Mouse (Mus musculus): ENCODE measurements around the gene Ifna2. TPM values are rescaled to one million over a fixed set of nuclear protein-coding genes. Genes with fewer than 3 reads are reported as not detected.

Gene Ifna2
- polyA plus RNA-seq, 1 experiment = not detected

DNA sequence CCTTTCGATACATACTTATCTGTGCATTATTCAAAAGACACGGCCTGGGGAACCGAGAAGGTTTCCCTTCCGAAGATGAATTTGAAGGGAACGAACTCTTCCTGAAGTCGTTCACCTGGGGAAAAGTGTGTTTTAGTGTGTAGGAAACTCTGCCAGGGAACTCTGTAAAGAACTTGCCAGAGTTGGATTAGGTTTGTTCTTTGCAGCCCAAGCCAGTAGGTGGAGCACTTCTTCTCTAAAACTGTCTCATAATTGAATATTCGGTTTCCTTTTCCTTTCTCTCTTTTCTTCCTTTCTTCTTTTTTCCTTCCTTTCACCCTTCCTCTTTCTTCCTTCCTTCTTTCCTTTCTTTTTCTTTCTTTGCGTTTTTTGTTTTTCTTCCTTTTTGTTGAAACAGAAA, 3.4 kb downstream of the Ifna2 start:
- H3K27ac ChIP-seq (ENCODE audit: insufficient read depth, low read depth, low read length) = no peak overlapping the region
- TF ChIP-seq CTCF (IDR thresholded peaks at IDR 0.05; ENCODE audit: low read depth, low read length) = no peak
- TF ChIP-seq POLR2A (IDR thresholded peaks at IDR 0.05; ENCODE audit: borderline replicate concordance, low read depth, low read length) = no peak
- H3K4me3 ChIP-seq (ENCODE audit: insufficient read depth, low read length) = no peak overlapping the region
- H3K4me1 ChIP-seq (ENCODE audit: control insufficient read depth, insufficient read depth, low read length) = no peaks in the 10 kb centered on the region

GRCm38 (mm10) chr4:88676824-88677223, 6.9 kb downstream of the Ifna2 start, which contains the start of gene Ifna16:
Ifna16 (minus strand) TSS chr4:88676924.
- TF ChIP-seq CTCF (IDR thresholded peaks at IDR 0.05; ENCODE audit: low read depth, low read length) (no peak), POLR2A (IDR thresholded peaks at IDR 0.05; ENCODE audit: borderline replicate concordance, low read depth, low read length) (no peak)
- no peak within 1 kb of the TSS for H3K27ac ChIP-seq (ENCODE audit: insufficient read depth, low read depth, low read length)
- no peak within 1 kb of the TSS for H3K4me3 ChIP-seq (ENCODE audit: insufficient read depth, low read length)
- no peaks in the 10 kb centered on the region for H3K4me1 ChIP-seq (ENCODE audit: control insufficient read depth, insufficient read depth, low read length)

- no peak overlapping the region for H3K4me3 ChIP-seq (ENCODE audit: insufficient read depth, low read length)
- H3K4me1 ChIP-seq (ENCODE audit: control insufficient read depth, insufficient read depth, low read length) = no peaks in the 10 kb centered on the region
- TF ChIP-seq POLR2A (IDR thresholded peaks at IDR 0.05; ENCODE audit: borderline replicate concordance, low read depth, low read length) = no peak
- TF ChIP-seq CTCF (IDR thresholded peaks at IDR 0.05; ENCODE audit: low read depth, low read length) = no peak
Observed at GRCm38 (mm10) chr4:88655461-88655860, 28.3 kb downstream of the Ifna2 start.

DNA sequence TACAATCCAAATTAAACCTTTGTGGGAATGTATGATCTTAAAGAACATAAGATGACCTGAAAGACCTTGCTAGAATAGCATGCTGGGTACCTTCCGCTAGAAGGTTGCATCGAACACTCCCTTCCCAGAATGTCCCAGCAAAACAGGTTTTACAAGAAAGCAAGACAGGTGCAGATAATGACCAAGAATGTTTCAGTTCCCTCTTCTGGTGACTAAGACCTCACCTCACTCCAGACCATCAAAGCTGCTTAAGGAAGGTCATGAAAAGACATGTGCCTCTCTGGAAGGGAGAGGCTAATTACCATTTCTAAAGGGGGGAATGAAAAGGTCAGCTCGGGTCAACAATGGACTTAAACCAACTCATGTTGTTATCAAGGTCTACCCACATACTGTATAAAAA, 30.1 kb downstream of the Ifna2 start:
- no peaks in the 10 kb centered on the region for H3K4me1 ChIP-seq (ENCODE audit: control insufficient read depth, insufficient read depth, low read length)
- no peak for TF ChIP-seq POLR2A (IDR thresholded peaks at IDR 0.05; ENCODE audit: borderline replicate concordance, low read depth, low read length)
- TF ChIP-seq CTCF (IDR thresholded peaks at IDR 0.05; ENCODE audit: low read depth, low read length) = no peak
- H3K4me3 ChIP-seq (ENCODE audit: insufficient read depth, low read length) = no peak overlapping the region
- H3K27ac ChIP-seq (ENCODE audit: insufficient read depth, low read depth, low read length) = no peak overlapping the region

More at GRCm38 (mm10) chr4:88655461-88655860, 28.3 kb downstream of the Ifna2 start:
- no peak overlapping the region for H3K27ac ChIP-seq (ENCODE audit: insufficient read depth, low read depth, low read length)

DNA sequence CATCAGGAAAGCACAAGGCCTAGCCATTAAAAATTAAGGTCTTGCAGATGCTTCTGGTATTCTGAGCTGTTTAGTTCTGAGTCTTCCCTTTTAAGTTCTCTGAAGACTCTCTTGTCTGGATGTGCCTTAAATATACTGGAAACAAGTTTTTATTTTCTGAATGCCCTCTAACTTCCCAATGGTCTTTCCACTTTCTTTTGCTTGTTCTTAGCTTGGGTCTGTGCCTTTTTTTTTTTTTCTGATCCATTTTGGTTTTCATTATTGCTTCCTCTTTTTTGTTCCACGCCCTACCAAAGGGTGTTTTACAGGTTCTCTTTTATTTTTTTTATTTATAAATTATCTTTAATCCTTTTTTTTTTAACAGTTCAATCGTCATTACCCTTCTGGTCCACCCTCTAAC, 39.4 kb downstream of the Ifna2 start, which contains the start of gene Ifna13:
Gene Ifna13 (minus strand): TSS at position 101 of the 400 bp plus-strand sequence.
- Histone ChIP-seq H3K4me1 (ENCODE audit: control insufficient read depth, insufficient read depth, low read length) (no peaks in the 10 kb centered on the region), H3K27ac (ENCODE audit: insufficient read depth, low read depth, low read length) (no peak within 1 kb of the TSS), H3K4me3 (ENCODE audit: insufficient read depth, low read length) (no peak within 1 kb of the TSS)
- TF ChIP-seq POLR2A (IDR thresholded peaks at IDR 0.05; ENCODE audit: borderline replicate concordance, low read depth, low read length) = no peak
- TF ChIP-seq CTCF (IDR thresholded peaks at IDR 0.05; ENCODE audit: low read depth, low read length) = no peak

DNA sequence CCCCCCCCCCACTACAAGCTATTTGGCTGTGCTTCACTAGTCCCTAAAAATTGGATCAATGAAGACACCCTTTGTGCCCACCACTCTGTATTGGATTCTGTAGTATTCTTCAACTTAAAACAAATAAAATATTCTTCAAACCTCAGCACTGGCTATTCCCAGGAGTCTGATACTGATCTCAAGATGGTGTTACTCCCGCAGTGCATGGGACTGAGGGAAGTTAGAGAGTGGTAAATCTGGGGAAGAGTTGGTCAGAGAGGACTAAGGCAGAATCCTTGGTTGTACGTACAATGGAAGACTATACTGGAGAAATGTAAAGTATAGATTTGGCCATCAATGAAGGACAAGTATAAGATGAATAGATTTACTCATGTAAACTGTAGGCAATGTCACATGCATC, 41.2 kb downstream of the Ifna2 start:
- no peak overlapping the region for H3K4me3 ChIP-seq (ENCODE audit: insufficient read depth, low read length)
- H3K4me1 ChIP-seq (ENCODE audit: control insufficient read depth, insufficient read depth, low read length) = no peaks in the 10 kb centered on the region
- H3K27ac ChIP-seq (ENCODE audit: insufficient read depth, low read depth, low read length) = no peak overlapping the region
- no peak for TF ChIP-seq CTCF (IDR thresholded peaks at IDR 0.05; ENCODE audit: low read depth, low read length)
- TF ChIP-seq POLR2A (IDR thresholded peaks at IDR 0.05; ENCODE audit: borderline replicate concordance, low read depth, low read length) = no peak

DNA sequence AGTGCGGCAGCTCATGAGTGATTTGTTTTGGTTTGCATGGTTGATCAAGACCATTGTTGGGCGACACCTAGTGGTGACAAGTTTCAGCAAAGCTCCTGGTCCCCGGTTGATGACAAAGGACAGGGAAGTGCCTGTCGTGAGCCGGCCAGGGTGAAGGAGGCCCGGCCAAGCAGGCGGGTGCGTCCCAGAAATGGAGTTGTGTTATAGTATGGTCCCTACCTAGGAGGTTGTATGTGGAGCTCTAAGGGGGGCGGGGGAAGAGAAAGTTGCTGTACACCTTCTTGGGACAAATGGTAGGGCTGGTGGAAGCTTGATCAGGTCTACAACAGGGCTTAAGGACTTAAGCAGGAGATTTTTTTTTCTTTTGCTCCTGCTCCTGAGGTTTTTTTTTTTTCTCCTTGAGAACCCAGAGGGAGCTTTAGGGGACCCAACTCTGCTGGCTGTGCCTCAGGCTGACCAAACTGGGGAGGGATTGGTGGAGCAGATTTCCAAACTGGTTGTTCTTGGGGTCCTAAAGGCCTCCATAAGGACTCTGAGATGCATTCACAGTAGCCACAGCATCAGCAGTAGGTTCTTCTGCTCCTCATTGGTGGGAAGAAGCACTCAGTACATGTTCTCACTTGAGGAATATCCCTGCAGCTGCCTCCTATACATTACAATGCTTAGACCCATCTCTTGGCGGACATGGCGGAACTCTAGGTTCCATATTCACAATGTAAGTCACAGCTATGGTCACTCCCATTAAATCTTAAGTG, 42.5 kb downstream of the Ifna2 start:
- H3K4me1 ChIP-seq (ENCODE audit: control insufficient read depth, insufficient read depth, low read length) = no peaks in the 10 kb centered on the region
- TF ChIP-seq CTCF (IDR thresholded peaks at IDR 0.05; ENCODE audit: low read depth, low read length) = peak; percentile 100
- TF ChIP-seq POLR2A (IDR thresholded peaks at IDR 0.05; ENCODE audit: borderline replicate concordance, low read depth, low read length) = no peak
- H3K4me3 ChIP-seq (ENCODE audit: insufficient read depth, low read length) = peak overlapping the region; percentile 65
- H3K27ac ChIP-seq (ENCODE audit: insufficient read depth, low read depth, low read length) = no peak overlapping the region

DNA sequence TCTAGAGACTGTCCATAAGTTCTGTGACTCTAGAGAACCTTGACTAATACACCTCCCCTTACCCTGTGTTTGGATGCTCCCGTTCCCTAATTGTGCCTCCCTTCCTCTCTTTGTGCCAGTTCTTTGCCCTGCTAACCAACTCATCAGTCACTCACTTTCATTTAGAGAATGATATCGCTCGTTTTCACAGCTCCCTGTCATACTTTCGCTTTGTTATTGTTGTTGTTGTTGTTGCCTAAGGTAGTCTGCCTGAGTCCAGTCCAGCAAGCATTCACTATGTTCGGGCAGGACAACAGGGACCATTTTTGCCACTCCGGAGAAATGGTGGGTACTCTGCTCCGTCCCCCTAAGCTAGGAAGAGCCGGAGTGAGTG, 43.0 kb downstream of the Ifna2 start:
- no peaks in the 10 kb centered on the region for H3K4me1 ChIP-seq (ENCODE audit: control insufficient read depth, insufficient read depth, low read length)
- H3K27ac ChIP-seq (ENCODE audit: insufficient read depth, low read depth, low read length) = no peak overlapping the region
- TF ChIP-seq POLR2A (IDR thresholded peaks at IDR 0.05; ENCODE audit: borderline replicate concordance, low read depth, low read length) = no peak
- TF ChIP-seq CTCF (IDR thresholded peaks at IDR 0.05; ENCODE audit: low read depth, low read length) = no peak
- peak overlapping the region; percentile 65 for H3K4me3 ChIP-seq (ENCODE audit: insufficient read depth, low read length)

DNA sequence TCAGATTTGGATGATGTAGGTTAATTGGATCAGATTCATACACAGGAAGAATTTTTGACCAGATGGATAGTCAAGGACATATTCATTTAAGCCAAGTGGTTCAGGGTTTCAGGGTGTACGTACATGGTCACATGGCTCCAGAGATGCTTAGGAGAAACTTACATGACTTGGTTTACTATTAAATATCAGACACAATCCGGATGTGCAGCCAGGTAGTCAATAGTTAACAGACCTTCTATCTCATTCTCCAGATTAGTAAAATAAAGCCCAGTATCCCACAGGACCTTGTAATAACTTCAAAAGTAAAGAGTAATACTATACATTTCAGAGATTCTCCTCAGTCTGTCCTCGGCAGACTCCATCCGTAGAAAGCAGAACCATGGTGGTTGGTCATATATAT, 49.4 kb downstream of the Ifna2 start, which contains the start of gene C87499:
Gene C87499 (minus strand): TSS at position 101 of the 400 bp plus-strand sequence.
- Histone ChIP-seq H3K27ac (ENCODE audit: insufficient read depth, low read depth, low read length) (no peak within 1 kb of the TSS), H3K4me1 (ENCODE audit: control insufficient read depth, insufficient read depth, low read length) (no peaks in the 10 kb centered on the region), H3K4me3 (ENCODE audit: insufficient read depth, low read length) (no peak within 1 kb of the TSS)
- no peak for TF ChIP-seq CTCF (IDR thresholded peaks at IDR 0.05; ENCODE audit: low read depth, low read length)
- no peak for TF ChIP-seq POLR2A (IDR thresholded peaks at IDR 0.05; ENCODE audit: borderline replicate concordance, low read depth, low read length)

Other genes with a start within 250 kb of the Ifna2 start
- 121 and 136 TPM in 2 replicates for gene Hacd4, start 245.0 kb downstream of the Ifna2 start, polyA plus RNA-seq (2012; ENCODE audit: insufficient read depth, insufficient read length, missing spikeins)
- not detected in 2 replicates for gene Ifnb1, start 161.1 kb downstream of the Ifna2 start, polyA plus RNA-seq (2012; ENCODE audit: insufficient read depth, insufficient read length, missing spikeins)
- gene Ifna15, start 125.7 kb downstream of the Ifna2 start, polyA plus RNA-seq (2012; ENCODE audit: insufficient read depth, insufficient read length, missing spikeins) = not detected in 2 replicates
- not detected in 2 replicates for gene Ifna14, start 112.1 kb downstream of the Ifna2 start, polyA plus RNA-seq (2012; ENCODE audit: insufficient read depth, insufficient read length, missing spikeins)
- gene Ifna9, start 91.5 kb downstream of the Ifna2 start, polyA plus RNA-seq (2012; ENCODE audit: insufficient read depth, insufficient read length, missing spikeins) = not detected in 2 replicates
- gene Ifna12, start 80.5 kb downstream of the Ifna2 start, polyA plus RNA-seq (2012; ENCODE audit: insufficient read depth, insufficient read length, missing spikeins) = not detected in 2 replicates
- not detected in 2 replicates for gene C87499, start 49.5 kb downstream of the Ifna2 start, polyA plus RNA-seq (2012; ENCODE audit: insufficient read depth, insufficient read length, missing spikeins)
- gene Ifna13, start 39.5 kb downstream of the Ifna2 start, polyA plus RNA-seq (2012; ENCODE audit: insufficient read depth, insufficient read length, missing spikeins) = not detected in 2 replicates
- gene Ifna16, start 7.0 kb downstream of the Ifna2 start, polyA plus RNA-seq (2012; ENCODE audit: insufficient read depth, insufficient read length, missing spikeins) = not detected in 2 replicates
- gene Ifnab, start 7.4 kb upstream of the Ifna2 start, polyA plus RNA-seq (2012; ENCODE audit: insufficient read depth, insufficient read length, missing spikeins) = not detected in 2 replicates
- gene Gm26566, start 37.9 kb upstream of the Ifna2 start, polyA plus RNA-seq (2012; ENCODE audit: insufficient read depth, insufficient read length, missing spikeins) = not detected in 2 replicates
- gene Klhl9, start 38.6 kb upstream of the Ifna2 start, polyA plus RNA-seq (2012; ENCODE audit: insufficient read depth, insufficient read length, missing spikeins) = 60.5 and 64.8 TPM in 2 replicates
- gene Gm13271, start 71.0 kb upstream of the Ifna2 start, polyA plus RNA-seq (2012; ENCODE audit: insufficient read depth, insufficient read length, missing spikeins) = not detected in 2 replicates
- not detected in 2 replicates for gene Gm13283, start 76.2 kb upstream of the Ifna2 start, polyA plus RNA-seq (2012; ENCODE audit: insufficient read depth, insufficient read length, missing spikeins)
- gene Gm13290, start 89.9 kb upstream of the Ifna2 start, polyA plus RNA-seq (2012; ENCODE audit: insufficient read depth, insufficient read length, missing spikeins) = not detected in 2 replicates
- gene Gm13289, start 93.0 kb upstream of the Ifna2 start, polyA plus RNA-seq (2012; ENCODE audit: insufficient read depth, insufficient read length, missing spikeins) = not detected in 2 replicates
- gene Gm13272, start 95.9 kb upstream of the Ifna2 start, polyA plus RNA-seq (2012; ENCODE audit: insufficient read depth, insufficient read length, missing spikeins) = not detected in 2 replicates
- not detected in 2 replicates for gene Ifnz, start 98.2 kb upstream of the Ifna2 start, polyA plus RNA-seq (2012; ENCODE audit: insufficient read depth, insufficient read length, missing spikeins)
- gene Gm13276, start 101.8 kb upstream of the Ifna2 start, polyA plus RNA-seq (2012; ENCODE audit: insufficient read depth, insufficient read length, missing spikeins) = not detected in 2 replicates
- not detected in 2 replicates for gene Gm13277, start 104.7 kb upstream of the Ifna2 start, polyA plus RNA-seq (2012; ENCODE audit: insufficient read depth, insufficient read length, missing spikeins)
- gene Gm13278, start 107.6 kb upstream of the Ifna2 start, polyA plus RNA-seq (2012; ENCODE audit: insufficient read depth, insufficient read length, missing spikeins) = not detected in 2 replicates
- not detected in 2 replicates for gene Gm13275, start 110.6 kb upstream of the Ifna2 start, polyA plus RNA-seq (2012; ENCODE audit: insufficient read depth, insufficient read length, missing spikeins)
- not detected in 2 replicates for gene Gm13279, start 113.5 kb upstream of the Ifna2 start, polyA plus RNA-seq (2012; ENCODE audit: insufficient read depth, insufficient read length, missing spikeins)
- gene Gm13285, start 115.8 kb upstream of the Ifna2 start, polyA plus RNA-seq (2012; ENCODE audit: insufficient read depth, insufficient read length, missing spikeins) = not detected in 2 replicates
- not detected in 2 replicates for gene Gm13287, start 119.3 kb upstream of the Ifna2 start, polyA plus RNA-seq (2012; ENCODE audit: insufficient read depth, insufficient read length, missing spikeins)
- not detected in 2 replicates for gene Gm13288, start 121.6 kb upstream of the Ifna2 start, polyA plus RNA-seq (2012; ENCODE audit: insufficient read depth, insufficient read length, missing spikeins)
- not detected in 2 replicates for gene Ifna7, start 132.3 kb upstream of the Ifna2 start, polyA plus RNA-seq (2012; ENCODE audit: insufficient read depth, insufficient read length, missing spikeins)
- not detected in 2 replicates for gene Ifna11, start 136.0 kb upstream of the Ifna2 start, polyA plus RNA-seq (2012; ENCODE audit: insufficient read depth, insufficient read length, missing spikeins)
- not detected in 2 replicates for gene Ifna6, start 143.5 kb upstream of the Ifna2 start, polyA plus RNA-seq (2012; ENCODE audit: insufficient read depth, insufficient read length, missing spikeins)
- not detected in 2 replicates for gene Ifna5, start 151.6 kb upstream of the Ifna2 start, polyA plus RNA-seq (2012; ENCODE audit: insufficient read depth, insufficient read length, missing spikeins)
- gene Ifna4, start 157.9 kb upstream of the Ifna2 start, polyA plus RNA-seq (2012; ENCODE audit: insufficient read depth, insufficient read length, missing spikeins) = not detected in 2 replicates
- gene Ifna1, start 166.2 kb upstream of the Ifna2 start, polyA plus RNA-seq (2012; ENCODE audit: insufficient read depth, insufficient read length, missing spikeins) = not detected in 2 replicates
- not detected in 2 replicates for gene Ifne, start 196.3 kb upstream of the Ifna2 start, polyA plus RNA-seq (2012; ENCODE audit: insufficient read depth, insufficient read length, missing spikeins)

Measured in bone marrow macrophage, adult 2 months (primary cell).